Mouse (Mus musculus): ENCODE results near the gene Slc17a7.

GRCm38 (mm10) chr7:45129318-45129717, 34.4 kb upstream of the Slc17a7 start:
- TF ChIP-seq CTCF (IDR thresholded peaks at IDR 0.05) (no peak), POLR2A (IDR thresholded peaks at IDR 0.05; ENCODE audit: insufficient read depth, low read depth, low read length) (no peak)

Data from heart, adult 2 months (tissue).